Mouse (Mus musculus): Measurements from ENCODE around the gene Inhbb.

Gene Inhbb

DNA sequence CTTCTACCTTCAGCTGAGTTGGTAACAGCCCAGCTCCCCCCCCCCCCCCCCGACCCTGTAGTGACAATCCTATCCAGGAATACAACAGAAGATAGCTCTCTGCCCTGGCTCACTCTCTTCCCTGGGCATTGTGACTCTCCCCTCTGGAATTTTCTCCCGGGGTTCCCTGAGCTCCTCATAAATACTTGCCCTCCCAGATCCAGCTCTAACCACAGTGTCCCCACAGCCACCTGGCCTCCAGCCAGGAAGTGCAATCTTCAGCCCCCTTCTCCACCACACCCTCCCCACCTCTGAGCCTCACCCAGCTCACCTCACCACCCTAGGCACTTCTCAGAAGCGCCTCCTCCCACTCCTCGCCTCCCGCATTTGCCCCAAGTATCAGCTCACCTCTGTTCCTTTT lies 46.7 kb downstream of the Inhbb start:
- no peak for DNase-seq (ENCODE audit: low spot score)

DNA sequence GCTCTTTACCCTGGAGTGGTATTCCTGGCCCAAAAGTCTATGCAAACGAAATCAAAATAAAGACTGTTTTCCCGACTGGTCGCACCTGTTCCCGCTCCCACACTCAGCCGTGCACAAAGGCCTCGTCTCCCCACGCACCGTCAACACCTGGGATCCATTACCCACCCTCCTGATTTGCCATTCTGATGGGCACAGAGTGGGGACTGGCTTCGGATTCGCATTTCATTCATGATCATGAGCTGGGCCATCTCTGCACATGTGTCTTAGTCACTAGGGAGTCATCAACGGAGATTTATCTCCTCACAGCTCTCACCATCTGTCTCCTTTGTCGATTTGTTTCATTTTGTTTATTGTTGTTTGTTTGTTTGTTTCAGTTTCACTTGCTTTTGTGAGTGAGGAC lies 54.5 kb downstream of the Inhbb start:
- DNase-seq (ENCODE audit: low spot score): no peak

DNA sequence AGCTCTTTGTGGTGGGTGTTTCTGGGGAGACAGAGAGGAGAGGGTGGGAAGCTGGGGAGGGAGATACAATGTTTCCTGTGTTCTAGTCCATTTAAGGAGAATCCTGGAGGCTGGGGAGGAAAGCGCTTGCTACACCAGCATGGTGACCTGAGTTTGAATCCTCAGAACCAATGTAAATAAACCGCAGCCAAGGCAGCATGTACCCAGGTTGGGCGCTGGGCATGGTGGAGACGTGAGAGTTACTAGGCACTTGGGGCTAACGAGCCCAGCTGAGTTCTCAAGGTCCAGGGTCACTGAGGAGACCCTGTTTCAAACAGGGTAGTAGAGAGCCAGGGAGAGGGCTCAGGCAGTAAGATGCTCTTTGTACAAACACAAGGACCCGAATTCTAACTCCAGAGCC lies 55.7 kb downstream of the Inhbb start:
- no peak for DNase-seq (ENCODE audit: low spot score)

Data from testis, postnatal 10 days (tissue).